Mouse (Mus musculus): ENCODE data around the gene Pik3cg.

DNA sequence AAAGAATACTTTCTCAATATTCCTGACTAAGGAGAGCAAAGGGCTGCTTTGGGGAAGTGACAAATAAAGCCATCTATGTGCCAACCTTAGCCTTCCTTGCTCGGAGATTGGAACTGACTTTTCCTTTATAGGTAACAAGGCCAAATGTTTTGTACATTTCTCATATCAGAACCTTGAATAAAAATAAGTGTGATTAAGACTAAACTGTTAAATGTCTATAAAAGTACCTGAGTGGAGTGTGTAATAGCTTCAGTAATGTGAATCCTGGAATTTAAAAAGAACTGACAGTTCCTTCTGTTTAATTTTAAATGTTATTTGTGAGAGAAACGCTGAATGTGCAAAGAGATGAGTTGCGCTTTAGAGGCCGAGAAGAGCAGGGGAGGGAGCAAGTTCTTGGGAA is 13.5 kb downstream of the Pik3cg start:
- no peak for TF ChIP-seq TAL1 (IDR thresholded peaks at IDR 0.05; ENCODE audit: low read length)
- no peak for TF ChIP-seq GATA1 (IDR thresholded peaks at IDR 0.05; ENCODE audit: low read length)
